Comparison of ENCODE assay signal across 15 mouse cellular contexts in genomic region chr9:106241541-106242164, GRCm38 (mm10). TPM values are rescaled to one million over a fixed set of nuclear protein-coding genes. Genes with fewer than 3 reads are reported as not detected.
DNase-seq lines count a peak whose midpoint lies in the region; ATAC-seq and TF ChIP-seq lines count a peak whose summit lies in the region.
"Had no signal": no experiment of that assay in that cellular context is flagged by ENCODE, and none has a peak within 500 bp of the region (broad histone marks: within the 10 kb centered on the region; RNA-seq: fewer than 3 reads in every experiment).

No protein-coding gene starts in this region.

- H3K4me2 ChIP-seq in intestine, postnatal 0 days (replicated peaks; ENCODE audit: low read depth), result no peak overlapping the region
- no peak overlapping the region for H3K4me2 ChIP-seq in intestine, embryonic 16.5 days (ENCODE audit: low read depth, low read length)
- H3K4me2 ChIP-seq in liver, postnatal 0 days (ENCODE audit: low read depth, low read length), result no peak overlapping the region
- H3K4me2 ChIP-seq: embryonic facial prominence, embryonic 12.5 days; heart, embryonic 11.5 days had no signal

- no peak for TF ChIP-seq POLR2A in small intestine, adult 2 months (IDR thresholded peaks at IDR 0.05; ENCODE audit: low read depth, low read length)
- no peak for TF ChIP-seq POLR2A in cerebellum, adult 2 months (IDR thresholded peaks at IDR 0.05; ENCODE audit: borderline replicate concordance, insufficient read depth, low read length)

- peak; percentile 23 for TF ChIP-seq CTCF in intestine, postnatal 0 days (IDR thresholded peaks at IDR 0.05; ENCODE audit: low read depth)
- peak; percentile 22 for TF ChIP-seq CTCF in liver, postnatal 0 days (IDR thresholded peaks at IDR 0.05; ENCODE audit: low read depth)
- TF ChIP-seq CTCF in small intestine, adult 2 months (IDR thresholded peaks at IDR 0.05; ENCODE audit: extremely low read depth, insufficient read length, insufficient replicate concordance, low read depth, low read length), result peak; percentile 9; the same call in 1 of the 2 replicates
- TF ChIP-seq CTCF in cerebellum, adult 2 months (IDR thresholded peaks at IDR 0.05; ENCODE audit: borderline replicate concordance, insufficient read depth, low read depth, low read length), result no peak

- H3K27ac ChIP-seq in intestine, postnatal 0 days (ENCODE audit: low read depth, low read length), result no peak overlapping the region
- no peak overlapping the region for H3K27ac ChIP-seq in intestine, embryonic 16.5 days (ENCODE audit: low read length)
- H3K27ac ChIP-seq in liver, postnatal 0 days (ENCODE audit: low read depth), result no peak overlapping the region
- H3K27ac ChIP-seq in small intestine, adult 2 months (ENCODE audit: insufficient read depth, low read depth, low read length), result no peak overlapping the region
- no peak overlapping the region for H3K27ac ChIP-seq in cerebellum, adult 2 months (ENCODE audit: insufficient read depth, low read length)
- H3K27ac ChIP-seq: embryonic facial prominence, embryonic 12.5 days; hindbrain, postnatal 0 days had no signal

- H3K36me3 ChIP-seq in intestine, postnatal 0 days (ENCODE audit: control insufficient read depth, insufficient read depth), result peaks cover 70% of the 10 kb centered on the region
- peaks cover 15% of the 10 kb centered on the region for H3K36me3 ChIP-seq in intestine, embryonic 16.5 days (ENCODE audit: control insufficient read depth, insufficient read depth, low read length)
- peaks cover 62% of the 10 kb centered on the region for H3K36me3 ChIP-seq in liver, postnatal 0 days (replicated peaks; ENCODE audit: insufficient read depth, low read length)
- peaks cover 66% of the 10 kb centered on the region for H3K36me3 ChIP-seq in small intestine, adult 2 months (ENCODE audit: control insufficient read depth, insufficient read depth, low read length)

- 0 out of 2 replicates have a peak, but pooled peaks cover 5% of the 10 kb centered on the region for H3K4me1 ChIP-seq in intestine, postnatal 0 days (replicated peaks; ENCODE audit: control insufficient read depth, insufficient read depth, low read length)
- peaks cover 12% of the 10 kb centered on the region for H3K4me1 ChIP-seq in intestine, embryonic 16.5 days (ENCODE audit: control insufficient read depth, insufficient read depth, low read length)
- H3K4me1 ChIP-seq in liver, postnatal 0 days (ENCODE audit: insufficient read depth), result peaks cover 7% of the 10 kb centered on the region
- peaks cover 1% of the 10 kb centered on the region; the same call in 1 of the 2 replicates for H3K4me1 ChIP-seq in small intestine, adult 2 months (ENCODE audit: control insufficient read depth, insufficient read depth, insufficient read length, low read length)
- peaks cover 23% of the 10 kb centered on the region for H3K4me1 ChIP-seq in cerebellum, adult 2 months (ENCODE audit: control insufficient read depth, insufficient read depth, low read length)

- WGBS in intestine, postnatal 0 days, result 88% methylated on average over 10 of the region's 10 CpGs
- 87% methylated on average over 10 of the region's 10 CpGs for WGBS in intestine, embryonic 16.5 days
- WGBS in liver, postnatal 0 days (ENCODE audit: insufficient replicate concordance), result 84% methylated on average over 10 of the region's 10 CpGs
- WGBS in small intestine, adult 2 months, result 84% methylated on average over 10 of the region's 10 CpGs
- 82% methylated on average over 10 of the region's 10 CpGs for WGBS in cerebellum, adult 2 months

- no peaks in the 10 kb centered on the region for H3K9me3 ChIP-seq in intestine, postnatal 0 days (ENCODE audit: control insufficient read depth)
- no peaks in the 10 kb centered on the region for H3K9me3 ChIP-seq in intestine, embryonic 16.5 days (ENCODE audit: control insufficient read depth, low read length)
- no peaks in the 10 kb centered on the region for H3K9me3 ChIP-seq in liver, postnatal 0 days (ENCODE audit: low read length)
- H3K9me3 ChIP-seq: embryonic facial prominence, embryonic 12.5 days had no signal

- no peak for ATAC-seq in intestine, postnatal 0 days
- ATAC-seq in intestine, embryonic 16.5 days, result no peak
- no peak for ATAC-seq in liver, postnatal 0 days
- ATAC-seq: hindbrain, postnatal 0 days had no signal

- no peak for TF ChIP-seq EP300 in liver, postnatal 0 days (IDR thresholded peaks at IDR 0.05; ENCODE audit: low read depth)

- DNase-seq in liver, postnatal 0 days, result no peak
- no peak for DNase-seq in liver
- DNase-seq in R1 (ENCODE audit: low read depth, low spot score), result peak; percentile 34
- DNase-seq in cerebellum, adult 2 months, result no peak
- DNase-seq: cerebellum, adult 11-12 months; gastrocnemius, postnatal 36 days; lung, postnatal 14 days; retina, postnatal 1 day; thymus, postnatal 14 days had no signal

- no peak overlapping the region for H3K4me3 ChIP-seq in intestine, postnatal 0 days (ENCODE audit: low read depth, low read length)
- H3K4me3 ChIP-seq in intestine, embryonic 16.5 days (ENCODE audit: low read length), result no peak overlapping the region
- no peak overlapping the region for H3K4me3 ChIP-seq in liver, postnatal 0 days (ENCODE audit: low read depth, low read length)
- H3K4me3 ChIP-seq in small intestine, adult 2 months (ENCODE audit: low read depth, low read length), result no peak overlapping the region
- H3K4me3 ChIP-seq in cerebellum, adult 2 months (replicated peaks; ENCODE audit: insufficient read depth, low read depth, low read length), result no peak overlapping the region
- H3K4me3 ChIP-seq: embryonic facial prominence, embryonic 12.5 days had no signal

- no peaks in the 10 kb centered on the region for H3K27me3 ChIP-seq in intestine, postnatal 0 days (replicated peaks; ENCODE audit: control insufficient read depth, insufficient read depth, low read length)
- H3K27me3 ChIP-seq in intestine, embryonic 16.5 days (replicated peaks; ENCODE audit: control insufficient read depth, insufficient read depth, low read length), result no peaks in the 10 kb centered on the region
- no peaks in the 10 kb centered on the region for H3K27me3 ChIP-seq in liver, postnatal 0 days (ENCODE audit: insufficient read depth, low read length)
- no peaks in the 10 kb centered on the region for H3K27me3 ChIP-seq in small intestine, adult 2 months (ENCODE audit: control insufficient read depth, insufficient read depth, low read length)
- no peaks in the 10 kb centered on the region for H3K27me3 ChIP-seq in cerebellum, adult 2 months (ENCODE audit: control insufficient read depth, insufficient read depth, low read length)
- H3K27me3 ChIP-seq: embryonic facial prominence, embryonic 12.5 days had no signal

- no peak overlapping the region for H3K9ac ChIP-seq in intestine, postnatal 0 days (ENCODE audit: low read depth, low read length)
- no peak overlapping the region for H3K9ac ChIP-seq in intestine, embryonic 16.5 days (ENCODE audit: low read depth, low read length)
- H3K9ac ChIP-seq in liver, postnatal 0 days (replicated peaks), result no peak overlapping the region
- H3K9ac ChIP-seq: embryonic facial prominence, embryonic 12.5 days had no signal

RNA-seq across cellular contexts. Expression of gene Alas1, which starts 6.8 kb away (rescaled TPM):
- 81.2 and 82.9 TPM in 2 replicates for polyA plus RNA-seq in intestine, postnatal 0 days (2015; fragmentation: Nextera tagmentation; extraction: Ambion mirVana)
- 129 and 131 TPM in 2 replicates for polyA plus RNA-seq in intestine, embryonic 16.5 days (2015; fragmentation: Nextera tagmentation; extraction: Ambion mirVana)
- 131 and 146 TPM in 2 replicates for polyA plus RNA-seq in liver, postnatal 0 days (2015; fragmentation: Nextera tagmentation; extraction: Ambion mirVana)
- 117 and 156 TPM in 2 replicates for polyA plus RNA-seq in small intestine, adult 2 months (2012; rRNA removed)
- 117 and 134 TPM in 2 replicates for polyA plus RNA-seq in cerebellum, adult 2 months (2012; rRNA removed)

RNA-seq across cellular contexts. Expression of gene Tlr9, which starts 19.3 kb away (rescaled TPM):
- 0.08 and 0.09 TPM in 2 replicates for polyA plus RNA-seq in intestine, postnatal 0 days (2015; fragmentation: Nextera tagmentation; extraction: Ambion mirVana)
- polyA plus RNA-seq in intestine, embryonic 16.5 days (2015; fragmentation: Nextera tagmentation; extraction: Ambion mirVana), result 0.04 and 0.05 TPM in 2 replicates
- 0.07 and 0.16 TPM in 2 replicates for polyA plus RNA-seq in liver, postnatal 0 days (2015; fragmentation: Nextera tagmentation; extraction: Ambion mirVana)
- 3.3 and 3.8 TPM in 2 replicates for polyA plus RNA-seq in small intestine, adult 2 months (2012; rRNA removed)
- 0.31 and 0.57 TPM in 2 replicates for polyA plus RNA-seq in cerebellum, adult 2 months (2012; rRNA removed)
- polyA plus RNA-seq: embryonic facial prominence, embryonic 12.5 days; heart, embryonic 11.5 days had no signal

RNA-seq across cellular contexts. Expression of gene Twf2, which starts 38.7 kb away (rescaled TPM):
- 21.9 and 25.6 TPM in 2 replicates for polyA plus RNA-seq in intestine, postnatal 0 days (2015; fragmentation: Nextera tagmentation; extraction: Ambion mirVana)
- 48.6 and 50.0 TPM in 2 replicates for polyA plus RNA-seq in intestine, embryonic 16.5 days (2015; fragmentation: Nextera tagmentation; extraction: Ambion mirVana)
- polyA plus RNA-seq in liver, postnatal 0 days (2015; fragmentation: Nextera tagmentation; extraction: Ambion mirVana), result 22.4 and 23.0 TPM in 2 replicates
- polyA plus RNA-seq in small intestine, adult 2 months (2012; rRNA removed), result 13.7 and 21.2 TPM in 2 replicates
- 54.7 and 59.1 TPM in 2 replicates for polyA plus RNA-seq in cerebellum, adult 2 months (2012; rRNA removed)

RNA-seq across cellular contexts. Expression of gene Poc1a, which starts 39.2 kb away (rescaled TPM):
- polyA plus RNA-seq in intestine, postnatal 0 days (2015; fragmentation: Nextera tagmentation; extraction: Ambion mirVana), result 11.5 and 12.3 TPM in 2 replicates
- 27.0 and 29.1 TPM in 2 replicates for polyA plus RNA-seq in intestine, embryonic 16.5 days (2015; fragmentation: Nextera tagmentation; extraction: Ambion mirVana)
- 13.0 and 14.5 TPM in 2 replicates for polyA plus RNA-seq in liver, postnatal 0 days (2015; fragmentation: Nextera tagmentation; extraction: Ambion mirVana)
- polyA plus RNA-seq in small intestine, adult 2 months (2012; rRNA removed), result 6.5 and 14.9 TPM in 2 replicates
- 3.9 and 4.4 TPM in 2 replicates for polyA plus RNA-seq in cerebellum, adult 2 months (2012; rRNA removed)

RNA-seq across cellular contexts. Expression of gene Ppm1m, which starts 42.1 kb away (rescaled TPM):
- 10.0 and 10.8 TPM in 2 replicates for polyA plus RNA-seq in intestine, postnatal 0 days (2015; fragmentation: Nextera tagmentation; extraction: Ambion mirVana)
- polyA plus RNA-seq in intestine, embryonic 16.5 days (2015; fragmentation: Nextera tagmentation; extraction: Ambion mirVana), result 23.4 and 26.3 TPM in 2 replicates
- polyA plus RNA-seq in liver, postnatal 0 days (2015; fragmentation: Nextera tagmentation; extraction: Ambion mirVana), result 11.0 and 11.1 TPM in 2 replicates
- 10.7 and 14.9 TPM in 2 replicates for polyA plus RNA-seq in small intestine, adult 2 months (2012; rRNA removed)
- 36.0 and 38.9 TPM in 2 replicates for polyA plus RNA-seq in cerebellum, adult 2 months (2012; rRNA removed)
